Mouse (Mus musculus) retina, postnatal 7 days (tissue): ENCODE results near the gene Vmn1r13.
"Not testable (repeated sequence)": the region's sequence is repeated elsewhere in the genome, so short reads cannot be mapped to it uniquely, and the experiment has no call there.

Experiments
- DNase-seq: peaks from one replicate; pipeline ENCODE4 v3.0.0-alpha.2; 2012; ENCODE audit warnings: low read depth, low spot score

The Vmn1r13 gene

DNA sequence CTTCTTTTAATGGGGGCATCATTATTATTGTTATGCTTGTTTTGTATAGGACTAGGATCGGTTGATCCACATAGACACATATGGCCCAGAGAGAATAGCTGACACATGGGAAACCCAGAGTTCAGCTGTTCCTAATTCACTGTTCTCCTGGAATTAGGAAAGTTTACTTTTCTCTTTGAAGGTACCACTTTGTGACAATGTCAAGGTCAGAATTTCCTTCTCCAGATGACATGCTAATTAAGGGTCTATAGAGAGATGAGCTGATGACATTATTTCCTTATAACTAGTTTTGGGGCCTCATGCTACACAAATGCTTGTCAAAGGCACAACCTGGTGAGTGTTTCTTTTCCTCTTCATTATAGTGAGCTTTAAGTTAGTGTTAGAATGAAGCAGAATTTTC is at the start of gene Vmn1r13:
Vmn1r13 (plus strand) TSS at position 301 of the 400 bp plus-strand sequence.
- not testable (repeated sequence) for DNase-seq

DNA sequence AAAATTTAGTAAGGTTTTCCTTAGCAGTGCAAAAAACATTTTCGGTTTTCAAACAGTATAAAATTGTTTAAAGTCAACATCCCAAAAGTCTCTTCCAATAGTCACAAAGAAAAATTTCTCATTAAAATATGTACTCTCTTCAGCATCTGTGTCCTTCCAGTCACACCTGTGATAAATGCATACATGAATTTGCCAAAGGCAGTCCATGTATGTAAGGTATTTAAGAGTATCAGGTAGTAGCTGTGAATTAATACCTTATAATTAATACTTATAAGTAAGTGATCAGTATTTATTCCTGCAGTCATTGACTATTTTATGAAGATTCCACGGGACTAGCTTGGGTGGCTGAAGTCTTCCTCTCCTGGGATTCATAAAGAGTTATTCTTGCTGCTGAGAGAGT is 46.5 kb upstream of the Vmn1r13 start, which contains the start of gene Vmn1r12:
Vmn1r12 (plus strand) TSS at position 301 of the 400 bp plus-strand sequence.
- DNase-seq, result no peak

DNA sequence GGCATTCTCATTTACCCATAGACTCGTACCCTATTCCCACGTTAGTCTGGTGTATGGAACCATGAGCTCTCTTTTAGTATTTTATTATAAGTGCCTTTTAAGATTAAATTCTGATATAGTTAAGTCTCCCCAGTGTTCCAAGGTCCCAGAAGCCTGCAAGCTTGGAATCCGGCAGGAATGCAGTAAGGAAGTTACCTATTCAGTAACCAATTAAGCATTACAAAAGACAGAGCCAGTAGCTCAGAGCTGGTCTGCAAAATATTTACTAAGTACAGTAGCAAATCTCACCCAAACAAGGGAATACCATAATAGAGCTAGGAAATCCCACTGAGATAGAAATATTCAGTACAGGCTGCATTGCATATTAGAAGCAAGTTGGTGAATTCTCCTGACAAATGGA is 13.1 kb upstream of the Vmn1r13 start:
- not testable (repeated sequence) for DNase-seq

DNA sequence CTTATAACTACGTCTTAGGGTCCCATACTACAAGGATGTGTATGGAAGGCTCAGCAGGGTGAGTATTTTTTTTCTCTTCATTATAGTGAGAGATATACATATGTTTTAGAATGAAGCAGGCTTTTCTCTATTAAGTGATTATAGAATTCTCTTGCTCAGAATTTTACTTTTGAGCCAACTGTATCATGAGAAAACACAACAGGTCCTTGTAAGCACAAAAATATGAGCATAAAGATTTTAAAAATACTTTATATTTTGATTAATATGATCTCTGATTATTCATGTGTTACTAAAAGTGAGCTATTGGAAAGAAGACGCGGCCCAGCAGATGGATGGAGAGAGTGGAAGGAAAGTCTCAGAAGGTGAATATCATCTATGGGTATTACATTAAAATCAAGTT is 28.3 kb downstream of the Vmn1r13 start, which contains the start of gene Vmn1r14:
Vmn1r14 (plus strand) TSS at position 301 of the 400 bp plus-strand sequence.
- no peak for DNase-seq

DNA sequence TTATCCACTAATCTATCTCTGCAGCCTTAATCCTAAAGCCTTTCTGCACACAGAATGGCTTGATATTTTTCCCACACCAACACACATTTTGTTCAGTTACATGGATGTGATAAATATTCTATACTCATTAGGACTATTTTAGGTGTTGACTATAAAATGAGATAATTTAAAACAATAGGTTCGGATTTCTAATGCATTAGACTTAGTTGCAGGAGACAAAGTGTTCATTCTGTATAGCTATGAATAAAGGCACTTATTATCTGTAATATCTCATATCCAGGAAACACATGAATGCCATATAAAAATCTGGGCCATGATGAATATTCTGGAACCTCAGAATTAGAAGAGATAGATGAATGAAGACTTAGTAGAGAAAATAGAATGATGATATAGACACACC is 54.6 kb downstream of the Vmn1r13 start, which contains the start of gene Vmn1r15:
Vmn1r15 (plus strand) TSS at position 301 of the 400 bp plus-strand sequence.
- no peak for DNase-seq

DNA sequence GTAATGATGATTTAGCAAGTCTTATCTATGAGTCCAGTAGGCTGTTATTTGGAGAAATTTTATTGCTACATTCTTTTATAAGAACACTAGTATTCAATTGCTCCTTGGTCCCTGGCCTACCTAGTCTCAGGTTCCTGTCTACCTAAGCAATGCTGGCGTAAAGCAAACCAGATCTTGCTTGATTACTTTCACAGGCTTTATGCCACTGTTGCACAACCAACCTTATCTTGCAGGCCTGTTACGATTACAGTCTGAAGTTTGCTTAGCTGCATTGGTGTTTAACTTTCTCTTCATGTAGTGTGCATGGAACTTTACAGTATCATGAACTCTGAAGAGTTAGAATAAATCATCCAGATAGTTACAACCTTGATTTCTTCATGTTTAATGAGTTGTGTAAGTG is 57.9 kb downstream of the Vmn1r13 start:
- no peak for DNase-seq
